Mouse (Mus musculus) forebrain, embryonic 13.5 days (tissue): ENCODE measurements around the gene Vmn1r223. TPM values are rescaled to one million over a fixed set of nuclear protein-coding genes. Genes with fewer than 3 reads are reported as not detected.
"Not testable (repeated sequence)": the region's sequence is repeated elsewhere in the genome, so short reads cannot be mapped to it uniquely, and the experiment has no call there.

Experiments used
- ATAC-seq: fragments of 200-750 bp; cut with Nextera tagmentation; 2 replicates; pipeline ENCODE4 v1.8.0; 2017
- H3K27ac ChIP-seq: fragments of 300-500 bp; sonication (generic); 2 replicates; pipeline ENCODE4 v1.5.1; 2015; ENCODE audit warnings: inconsistent platforms, mild to moderate bottlenecking, moderate library complexity
- H3K27me3 ChIP-seq: fragments of 300-500 bp; sonication (generic); 2 replicates; pipeline ENCODE4 v1.6.1; 2015; ENCODE audit warnings: mild to moderate bottlenecking, inconsistent platforms
- H3K36me3 ChIP-seq: fragments of 300-500 bp; sonication (generic); 2 replicates; pipeline ENCODE4 v1.6.1; 2015; ENCODE audit warnings: mild to moderate bottlenecking, inconsistent platforms; ENCODE audit not compliant: poor library complexity, severe bottlenecking
- H3K4me1 ChIP-seq: fragments of 300-500 bp; sonication (generic); 2 replicates; pipeline ENCODE4 v1.6.1; 2015; ENCODE audit warnings: inconsistent platforms
- H3K4me2 ChIP-seq: fragments of 300-500 bp; sonication (generic); 2 replicates; pipeline ENCODE4 v1.6.1; 2015; ENCODE audit warnings: inconsistent platforms, mild to moderate bottlenecking, moderate library complexity
- H3K4me3 ChIP-seq: fragments of 300-500 bp; sonication (generic); 2 replicates; pipeline ENCODE4 v1.5.1; 2015; ENCODE audit warnings: mild to moderate bottlenecking, inconsistent platforms
- H3K9ac ChIP-seq: fragments of 300-500 bp; sonication (generic); 2 replicates; pipeline ENCODE4 v1.6.1; 2015; ENCODE audit warnings: mild to moderate bottlenecking, inconsistent platforms
- H3K9me3 ChIP-seq: fragments of 300-500 bp; sonication (generic); replicated peaks from 2 replicates; pipeline ENCODE4 v1.6.1; 2016; ENCODE audit warnings: inconsistent platforms
- WGBS: fragments of 180-500 bp; shearing (Covaris S2); methylation state at CpG from one replicate; pipeline ENCODE4 v1.1.7; 2015; 5-methylcytosine and 5-hydroxymethylcytosine counted together
- polyA plus RNA-seq: library from polyadenylated mRNA; unstranded; fragments of >200 nt; fragmentation: Nextera tagmentation; extraction: Ambion mirVana; gene quantifications from 2 replicates; pipeline ENCODE4 v1.2.1, GENCODE M21; 2015

Vmn1r223 gene
- polyA plus RNA-seq = not detected in 2 replicates

- WGBS = 96% methylated on average over 1 of the region's 1 CpGs
- H3K9me3 ChIP-seq, H3K4me3 ChIP-seq, H3K4me2 ChIP-seq, H3K9ac ChIP-seq, H3K27ac ChIP-seq, H3K36me3 ChIP-seq, H3K4me1 ChIP-seq, H3K27me3 ChIP-seq, ATAC-seq: not testable (repeated sequence)
These were observed at the start of gene Vmn1r223 for GRCm38 (mm10) chr13:23246834-23247233. Vmn1r223 (plus strand) TSS chr13:23247134.

- not testable (repeated sequence) for ATAC-seq, H3K36me3 ChIP-seq, H3K4me1 ChIP-seq, H3K4me2 ChIP-seq, H3K4me3 ChIP-seq, H3K27ac ChIP-seq, H3K9ac ChIP-seq, H3K9me3 ChIP-seq, H3K27me3 ChIP-seq
- 85% methylated on average over 1 of the region's 1 CpGs for WGBS
These were observed 43.0 kb upstream of the Vmn1r223 start for GRCm38 (mm10) chr13:23203885-23204284.

GRCm38 (mm10) chr13:23213827-23214226 is 33.1 kb upstream of the Vmn1r223 start, which contains the start of gene Vmn1r221:
Vmn1r221 (plus strand) TSS chr13:23214127.
- H3K4me2 ChIP-seq, H3K4me1 ChIP-seq, H3K4me3 ChIP-seq, H3K36me3 ChIP-seq, H3K27ac ChIP-seq, H3K27me3 ChIP-seq, H3K9me3 ChIP-seq, H3K9ac ChIP-seq, ATAC-seq: not testable (repeated sequence)
- 93% methylated on average over 2 of the region's 2 CpGs for WGBS

GRCm38 (mm10) chr13:23235847-23236246 is 11.1 kb upstream of the Vmn1r223 start, which contains the start of gene Vmn1r222:
Vmn1r222 (minus strand) TSS chr13:23235947.
- not testable (repeated sequence) for H3K4me1 ChIP-seq, H3K9ac ChIP-seq, ATAC-seq, H3K27me3 ChIP-seq, H3K27ac ChIP-seq, H3K9me3 ChIP-seq, H3K4me3 ChIP-seq, H3K4me2 ChIP-seq, H3K36me3 ChIP-seq

GRCm38 (mm10) chr13:23258546-23259048 is 11.7 kb downstream of the Vmn1r223 start:
- Histone ChIP-seq H3K27ac (no peak overlapping the region), H3K4me2 (no peak overlapping the region), H3K27me3 (no peaks in the 10 kb centered on the region), H3K36me3 (no peaks in the 10 kb centered on the region), H3K9ac (no peak overlapping the region), H3K4me1 (no peaks in the 10 kb centered on the region), H3K4me3 (no peak overlapping the region), H3K9me3 (peaks cover 3% of the 10 kb centered on the region; the same call in 1 of the 2 replicates)
- 85% methylated on average over 2 of the region's 2 CpGs for WGBS
- ATAC-seq = no peak

- H3K4me2 ChIP-seq, H3K9ac ChIP-seq, H3K27me3 ChIP-seq, ATAC-seq, H3K9me3 ChIP-seq, H3K4me1 ChIP-seq, H3K36me3 ChIP-seq, H3K4me3 ChIP-seq, H3K27ac ChIP-seq: not testable (repeated sequence)
- 81% methylated on average over 3 of the region's 3 CpGs for WGBS
These were observed 21.7 kb downstream of the Vmn1r223 start for GRCm38 (mm10) chr13:23268606-23269005.

GRCm38 (mm10) chr13:23269127-23269526 is 22.2 kb downstream of the Vmn1r223 start:
- not testable (repeated sequence) for H3K9ac ChIP-seq, H3K27me3 ChIP-seq, H3K4me2 ChIP-seq, H3K36me3 ChIP-seq, H3K9me3 ChIP-seq, H3K4me1 ChIP-seq, H3K4me3 ChIP-seq, H3K27ac ChIP-seq
- 41% methylated on average over 4 of the region's 4 CpGs for WGBS
- ATAC-seq = peak; percentile 84

- Histone ChIP-seq H3K27me3 (no peaks in the 10 kb centered on the region), H3K4me1 (0 out of 2 replicates have a peak, but pooled peaks cover 5% of the 10 kb centered on the region), H3K4me2 (peak overlapping the region; percentile 51), H3K4me3 (peak overlapping the region; percentile 36), H3K27ac (no peak overlapping the region), H3K36me3 (no peaks in the 10 kb centered on the region), H3K9ac (no peak overlapping the region), H3K9me3 (no peaks in the 10 kb centered on the region)
- ATAC-seq = peak; percentile 42; the same call in 1 of the 2 replicates
- WGBS = 24% methylated on average over 11 of the region's 11 CpGs
These were observed 22.7 kb downstream of the Vmn1r223 start for GRCm38 (mm10) chr13:23269681-23270080.

- H3K9ac ChIP-seq = peak overlapping the region; percentile 37; the same call in 1 of the 2 replicates
- 2% methylated on average over 34 of the region's 34 CpGs for WGBS
- H3K27me3 ChIP-seq = no peaks in the 10 kb centered on the region
These were observed 23.6 kb downstream of the Vmn1r223 start for GRCm38 (mm10) chr13:23270321-23271101.

GRCm38 (mm10) chr13:23279576-23279975 is 32.6 kb downstream of the Vmn1r223 start:
- Histone ChIP-seq H3K9me3 (no peaks in the 10 kb centered on the region), H3K9ac (no peak overlapping the region), H3K4me3 (no peak overlapping the region), H3K27ac (no peak overlapping the region), H3K36me3 (no peaks in the 10 kb centered on the region), H3K4me1 (no peaks in the 10 kb centered on the region), H3K27me3 (0 out of 2 replicates have a peak, but pooled peaks cover 3% of the 10 kb centered on the region), H3K4me2 (no peak overlapping the region)
- ATAC-seq = no peak
- WGBS = 84% methylated on average over 4 of the region's 4 CpGs

More at GRCm38 (mm10) chr13:23270321-23271101, 23.6 kb downstream of the Vmn1r223 start:
- H3K4me1 ChIP-seq = 0 out of 2 replicates have a peak, but pooled peaks cover 5% of the 10 kb centered on the region
- peak; percentile 92 for ATAC-seq
- H3K4me3 ChIP-seq = peak overlapping the region; percentile 36
- H3K4me2 ChIP-seq = peak overlapping the region; percentile 51
- no peak overlapping the region for H3K27ac ChIP-seq
- H3K36me3 ChIP-seq = no peaks in the 10 kb centered on the region
- no peaks in the 10 kb centered on the region for H3K9me3 ChIP-seq

GRCm38 (mm10) chr13:23279992-23280391 is 33.1 kb downstream of the Vmn1r223 start:
- no peak overlapping the region for H3K4me2 ChIP-seq
- no peak for ATAC-seq
- H3K27me3 ChIP-seq = peaks cover 5% of the 10 kb centered on the region; the same call in 1 of the 2 replicates
- no peak overlapping the region for H3K27ac ChIP-seq
- no peak overlapping the region for H3K4me3 ChIP-seq
- H3K4me1 ChIP-seq = no peaks in the 10 kb centered on the region
- no peak overlapping the region for H3K9ac ChIP-seq
- H3K9me3 ChIP-seq = no peaks in the 10 kb centered on the region
- H3K36me3 ChIP-seq = no peaks in the 10 kb centered on the region
- WGBS = 91% methylated on average over 3 of the region's 3 CpGs

- 2% methylated on average over 22 of the region's 22 CpGs for WGBS
- peaks cover 37% of the 10 kb centered on the region for H3K27me3 ChIP-seq
- H3K9ac ChIP-seq = peak overlapping the region; percentile 62
- peaks cover 15% of the 10 kb centered on the region for H3K4me1 ChIP-seq
- peak; percentile 84 for ATAC-seq
- peak overlapping the region; percentile 78 for H3K4me2 ChIP-seq
- no peak overlapping the region for H3K27ac ChIP-seq
- H3K36me3 ChIP-seq = no peaks in the 10 kb centered on the region
- H3K9me3 ChIP-seq = no peaks in the 10 kb centered on the region
- H3K4me3 ChIP-seq = peak overlapping the region; percentile 47
These were observed 38.4 kb downstream of the Vmn1r223 start for GRCm38 (mm10) chr13:23285191-23285920.
